8 mouse cellular contexts compared by ENCODE assay signal in the genomic region with DNA sequence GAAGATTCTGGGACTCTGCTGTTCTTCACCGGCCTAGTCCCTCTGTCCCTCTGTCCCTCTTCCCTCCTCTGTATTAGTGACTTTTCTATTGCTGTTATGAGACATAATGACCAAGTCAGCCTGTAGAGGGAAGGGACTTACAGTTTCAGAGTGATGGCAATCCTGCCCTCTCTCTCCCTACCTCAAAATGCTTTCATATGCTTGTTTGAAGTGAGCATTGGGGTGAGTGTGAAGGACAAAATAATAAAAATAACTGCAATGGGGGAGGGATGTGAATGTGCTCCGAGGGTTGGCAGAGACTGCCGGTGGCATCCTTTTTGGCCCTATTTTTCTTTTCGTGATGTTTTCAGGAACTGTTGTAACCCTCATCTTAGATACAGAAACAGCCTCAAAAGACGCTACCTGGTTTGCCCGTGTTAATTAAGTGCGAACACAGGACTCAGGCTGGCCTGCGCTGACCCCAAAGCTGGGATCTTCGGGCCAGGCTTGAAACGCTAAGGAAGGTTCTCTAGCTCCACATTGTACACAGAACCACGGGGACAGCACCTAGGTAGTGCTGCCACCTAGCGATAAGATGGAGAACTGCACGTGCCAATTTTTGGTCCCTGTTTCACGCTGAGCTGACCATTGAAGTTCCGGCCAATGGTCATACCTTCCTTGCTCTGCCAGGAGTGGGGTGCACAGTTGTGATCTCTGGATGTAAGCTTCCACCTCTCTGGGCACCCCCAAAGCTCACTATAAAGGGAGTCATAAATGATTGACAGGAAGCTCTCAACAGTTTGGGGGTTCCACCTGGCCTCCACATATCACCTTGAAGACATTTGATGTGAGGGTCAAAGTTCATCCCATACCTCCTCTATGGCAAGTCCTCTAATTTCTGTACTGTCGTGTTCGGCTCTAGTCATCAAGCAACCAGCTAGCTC. TPM values are rescaled to one million over a fixed set of nuclear protein-coding genes. Genes with fewer than 3 reads are reported as not detected.
DNase-seq lines count a peak whose midpoint lies in the region; ATAC-seq and TF ChIP-seq lines count a peak whose summit lies in the region.

No protein-coding gene starts in this region.

- WGBS in intestine, postnatal 0 days: 40% methylated on average over 17 of the region's 17 CpGs
- 33% methylated on average over 17 of the region's 17 CpGs for WGBS in liver, postnatal 0 days (ENCODE audit: insufficient replicate concordance)

- 0 out of 2 replicates have a peak, but pooled peaks cover 5% of the 10 kb centered on the region for H3K4me1 ChIP-seq in E14TG2a.4 (replicated peaks; ENCODE audit: low read depth, low read length)
- H3K4me1 ChIP-seq in intestine, postnatal 0 days (replicated peaks; ENCODE audit: control insufficient read depth, insufficient read depth, low read length): no peaks in the 10 kb centered on the region
- H3K4me1 ChIP-seq in liver, postnatal 0 days (ENCODE audit: insufficient read depth): no peaks in the 10 kb centered on the region

- H3K27me3 ChIP-seq in E14TG2a.4 (ENCODE audit: insufficient read depth, low read length): peaks cover 16% of the 10 kb centered on the region
- H3K27me3 ChIP-seq in intestine, postnatal 0 days (replicated peaks; ENCODE audit: control insufficient read depth, insufficient read depth, low read length): no peaks in the 10 kb centered on the region
- H3K27me3 ChIP-seq in liver, postnatal 0 days (ENCODE audit: insufficient read depth, low read length): no peaks in the 10 kb centered on the region

- H3K4me3 ChIP-seq in E14TG2a.4 (replicated peaks; ENCODE audit: low read length): no peak overlapping the region
- no peak overlapping the region for H3K4me3 ChIP-seq in intestine, postnatal 0 days (ENCODE audit: low read depth, low read length)
- H3K4me3 ChIP-seq in liver, postnatal 0 days (ENCODE audit: low read depth, low read length): no peak overlapping the region

- peak; percentile 99 for TF ChIP-seq CTCF in E14TG2a.4 (conservative IDR thresholded peaks at IDR 0.05; ENCODE audit: low read length)
- TF ChIP-seq CTCF in intestine, postnatal 0 days (IDR thresholded peaks at IDR 0.05; ENCODE audit: low read depth): peak; percentile 98
- peak; percentile 97 for TF ChIP-seq CTCF in liver, postnatal 0 days (IDR thresholded peaks at IDR 0.05; ENCODE audit: low read depth)

- TF ChIP-seq EP300 in liver, postnatal 0 days (IDR thresholded peaks at IDR 0.05; ENCODE audit: low read depth): no peak

- no peak overlapping the region for H3K27ac ChIP-seq in intestine, postnatal 0 days (ENCODE audit: low read depth, low read length)
- no peak overlapping the region for H3K27ac ChIP-seq in liver, postnatal 0 days (ENCODE audit: low read depth)

- peaks cover 4% of the 10 kb centered on the region; the same call in 1 of the 2 replicates for H3K9me3 ChIP-seq in E14TG2a.4 (ENCODE audit: low read length)
- H3K9me3 ChIP-seq in intestine, postnatal 0 days (ENCODE audit: control insufficient read depth): no peaks in the 10 kb centered on the region
- no peaks in the 10 kb centered on the region for H3K9me3 ChIP-seq in liver, postnatal 0 days (ENCODE audit: low read length)

- ATAC-seq in intestine, postnatal 0 days: peak; percentile 25; the same call in 1 of the 2 replicates
- 0 out of 2 replicates have a peak, but pooled peaks have one; percentile 25 for ATAC-seq in liver, postnatal 0 days

- H3K36me3 ChIP-seq in E14TG2a.4 (ENCODE audit: insufficient read depth, low read length): no peaks in the 10 kb centered on the region
- H3K36me3 ChIP-seq in intestine, postnatal 0 days (ENCODE audit: control insufficient read depth, insufficient read depth): no peaks in the 10 kb centered on the region
- H3K36me3 ChIP-seq in liver, postnatal 0 days (replicated peaks; ENCODE audit: insufficient read depth, low read length): no peaks in the 10 kb centered on the region

- no peak overlapping the region for H3K4me2 ChIP-seq in intestine, postnatal 0 days (replicated peaks; ENCODE audit: low read depth)
- H3K4me2 ChIP-seq in liver, postnatal 0 days (ENCODE audit: low read depth, low read length): no peak overlapping the region

- no peak overlapping the region for H3K9ac ChIP-seq in intestine, postnatal 0 days (ENCODE audit: low read depth, low read length)
- H3K9ac ChIP-seq in liver, postnatal 0 days (replicated peaks): no peak overlapping the region

- peak; percentile 76 for DNase-seq in 3T3-L1 (ENCODE audit: low read depth, low spot score)
- DNase-seq in c-Kit-positive CD71-positive TER-119-positive erythroid progenitor cells, embryonic 14.5 days (ENCODE audit: low spot score): peak; percentile 35
- DNase-seq in forelimb bud, embryonic 11.5 days (ENCODE audit: low read depth, low spot score): peak; percentile 62
- peak; percentile 68 for DNase-seq in liver, postnatal 0 days
- peak; percentile 55 for DNase-seq in ovary, postnatal 36 days (ENCODE audit: low spot score)
- DNase-seq in urinary bladder, adult 2 months (ENCODE audit: low spot score): peak; percentile 36

RNA-seq across cellular contexts. Expression of a gene that starts 17.1 kb away (rescaled TPM):
- polyA plus RNA-seq in intestine, postnatal 0 days (2015; fragmentation: Nextera tagmentation; extraction: Ambion mirVana): 12.2 and 14.9 TPM in 2 replicates
- 5.9 and 6.6 TPM in 2 replicates for polyA plus RNA-seq in liver, postnatal 0 days (2015; fragmentation: Nextera tagmentation; extraction: Ambion mirVana)
- 5.9 and 6.0 TPM in 2 replicates for polyA plus RNA-seq in urinary bladder, adult 2 months (2012; rRNA removed)

RNA-seq across cellular contexts. Expression of a gene that starts 42.8 kb away (rescaled TPM):
- 2.5 and 3.0 TPM in 2 replicates for polyA plus RNA-seq in intestine, postnatal 0 days (2015; fragmentation: Nextera tagmentation; extraction: Ambion mirVana)
- polyA plus RNA-seq in liver, postnatal 0 days (2015; fragmentation: Nextera tagmentation; extraction: Ambion mirVana): 3.3 and 4.2 TPM in 2 replicates
- 4.0 and 4.9 TPM in 2 replicates for polyA plus RNA-seq in urinary bladder, adult 2 months (2012; rRNA removed)
